Mouse (Mus musculus) lung, embryonic 14.5 days (tissue): Measurements from ENCODE around the gene Gm20388. TPM values are rescaled to one million over a fixed set of nuclear protein-coding genes. Genes with fewer than 3 reads are reported as not detected.

Experiments used
- ATAC-seq: fragments of 200-750 bp; cut with Nextera tagmentation; 2 replicates; pipeline ENCODE4 v1.8.0; 2017; ENCODE audit warnings: mild to moderate bottlenecking, moderate TSS enrichment, moderate library complexity; ENCODE audit not compliant: insufficient read depth
- DNase-seq: peaks from one replicate; pipeline ENCODE4 v3.0.0-alpha.2; 2015
- H3K27ac ChIP-seq: fragments of 300-500 bp; sonication (generic); 2 replicates; pipeline ENCODE4 v1.5.1; 2014; ENCODE audit warnings: low read depth, mild to moderate bottlenecking, moderate library complexity
- H3K27me3 ChIP-seq: fragments of 300-500 bp; sonication (generic); 2 replicates; pipeline ENCODE4 v1.6.1; 2014; ENCODE audit warnings: low read length, control low read depth; ENCODE audit not compliant: insufficient read depth
- H3K36me3 ChIP-seq: fragments of 300-500 bp; sonication (generic); 2 replicates; pipeline ENCODE4 v1.6.1; 2014; ENCODE audit warnings: control low read depth; ENCODE audit not compliant: insufficient read depth
- H3K4me1 ChIP-seq: fragments of 300-500 bp; sonication (generic); 2 replicates; pipeline ENCODE4 v1.6.1; 2014; ENCODE audit warnings: antibody characterized with exemption, control low read depth; ENCODE audit not compliant: insufficient read depth
- H3K4me2 ChIP-seq: fragments of 300-500 bp; sonication (generic); 2 replicates; pipeline ENCODE4 v1.6.1; 2014; ENCODE audit warnings: mild to moderate bottlenecking
- H3K4me3 ChIP-seq: fragments of 300-500 bp; sonication (generic); 2 replicates; pipeline ENCODE4 v1.5.1; 2014; ENCODE audit warnings: low read depth, low read length
- H3K9ac ChIP-seq: fragments of 300-500 bp; sonication (generic); 2 replicates; pipeline ENCODE4 v1.6.1; 2014
- H3K9me3 ChIP-seq: fragments of 300-500 bp; sonication (generic); 2 replicates; pipeline ENCODE4 v1.6.1; 2016; ENCODE audit warnings: low read depth, low read length, control low read depth
- CTCF ChIP-seq: IDR thresholded peaks from 2 replicates; pipeline ENCODE4 v1.5.1; 2016; ENCODE audit warnings: antibody characterized with exemption, low read depth
- WGBS: fragments of 180-500 bp; shearing (Covaris S2); extraction: QIAGEN DNeasy Blood & Tissue Kit; methylation state at CpG from one replicate; pipeline ENCODE4 v1.1.7; 2014; 5-methylcytosine and 5-hydroxymethylcytosine counted together
- polyA plus RNA-seq: library from polyadenylated mRNA; unstranded; fragments of >200 nt; fragmentation: Nextera tagmentation; extraction: Ambion mirVana; gene quantifications from 2 replicates; pipeline ENCODE4 v1.2.1, GENCODE M21; 2014

The Gm20388 gene
- polyA plus RNA-seq, 1 experiment from 2014 or later, result not detected

DNA sequence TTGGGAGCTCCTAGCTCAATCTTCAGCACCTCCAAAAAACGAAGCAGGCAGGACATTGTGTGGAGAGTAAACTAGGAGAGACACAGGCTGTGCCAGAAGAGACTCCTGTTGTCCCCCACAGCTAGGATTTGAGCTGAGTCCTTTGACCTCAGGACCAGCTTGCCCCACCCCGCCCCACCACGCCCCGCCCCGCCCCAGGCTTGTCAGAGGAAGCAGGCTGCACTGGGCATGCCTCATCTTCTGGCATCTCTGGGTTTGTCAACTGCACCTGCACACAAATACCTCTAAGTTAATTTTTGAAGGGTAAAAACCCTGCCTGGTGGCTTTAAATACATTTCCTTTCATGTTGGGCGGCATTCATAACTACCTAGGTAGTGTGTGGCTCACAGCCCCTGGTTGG, 290.7 kb downstream of the Gm20388 start:
- Histone ChIP-seq H3K4me1 (peaks cover 18% of the 10 kb centered on the region; the same call in 1 of the 2 replicates), H3K36me3 (no peaks in the 10 kb centered on the region), H3K27me3 (no peaks in the 10 kb centered on the region), H3K9ac (no peak overlapping the region), H3K4me3 (no peak overlapping the region), H3K9me3 (peaks cover 8% of the 10 kb centered on the region; the same call in 1 of the 2 replicates), H3K4me2 (no peak overlapping the region), H3K27ac (no peak overlapping the region)
- TF ChIP-seq CTCF, result no peak
- no peak for ATAC-seq
- 87% methylated on average over 6 of the region's 6 CpGs for WGBS
- no peak for DNase-seq

DNA sequence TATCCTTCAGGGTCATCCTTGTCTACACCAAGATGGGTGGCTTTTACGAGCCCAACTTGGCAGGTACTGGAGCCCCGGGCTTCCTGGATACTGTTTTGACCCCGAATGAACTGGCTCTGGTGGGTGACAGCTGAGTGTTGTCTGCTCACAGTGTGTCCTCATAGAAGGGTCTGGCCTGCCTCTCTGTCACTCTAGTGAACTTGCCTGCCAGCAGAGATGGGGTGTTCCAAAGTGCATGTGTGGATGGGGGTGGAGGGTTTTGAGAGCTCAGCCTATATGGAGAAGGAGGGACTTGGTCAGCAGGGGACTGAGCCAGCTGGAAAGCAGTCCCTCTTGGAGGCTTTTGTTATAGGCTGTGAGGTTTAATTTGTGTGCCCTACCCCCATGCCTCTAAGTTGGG, 291.9 kb downstream of the Gm20388 start:
- Histone ChIP-seq H3K4me3 (no peak overlapping the region), H3K27me3 (no peaks in the 10 kb centered on the region), H3K27ac (0 out of 2 replicates have a peak overlapping the region, but pooled peaks have one; percentile 63), H3K4me2 (no peak overlapping the region), H3K9ac (no peak overlapping the region), H3K4me1 (peaks cover 18% of the 10 kb centered on the region; the same call in 1 of the 2 replicates), H3K9me3 (peaks cover 8% of the 10 kb centered on the region; the same call in 1 of the 2 replicates), H3K36me3 (no peaks in the 10 kb centered on the region)
- ATAC-seq (peak; percentile 91), DNase-seq (peak; percentile 88)
- WGBS, result 33% methylated on average over 3 of the region's 3 CpGs
- no peak for TF ChIP-seq CTCF

DNA sequence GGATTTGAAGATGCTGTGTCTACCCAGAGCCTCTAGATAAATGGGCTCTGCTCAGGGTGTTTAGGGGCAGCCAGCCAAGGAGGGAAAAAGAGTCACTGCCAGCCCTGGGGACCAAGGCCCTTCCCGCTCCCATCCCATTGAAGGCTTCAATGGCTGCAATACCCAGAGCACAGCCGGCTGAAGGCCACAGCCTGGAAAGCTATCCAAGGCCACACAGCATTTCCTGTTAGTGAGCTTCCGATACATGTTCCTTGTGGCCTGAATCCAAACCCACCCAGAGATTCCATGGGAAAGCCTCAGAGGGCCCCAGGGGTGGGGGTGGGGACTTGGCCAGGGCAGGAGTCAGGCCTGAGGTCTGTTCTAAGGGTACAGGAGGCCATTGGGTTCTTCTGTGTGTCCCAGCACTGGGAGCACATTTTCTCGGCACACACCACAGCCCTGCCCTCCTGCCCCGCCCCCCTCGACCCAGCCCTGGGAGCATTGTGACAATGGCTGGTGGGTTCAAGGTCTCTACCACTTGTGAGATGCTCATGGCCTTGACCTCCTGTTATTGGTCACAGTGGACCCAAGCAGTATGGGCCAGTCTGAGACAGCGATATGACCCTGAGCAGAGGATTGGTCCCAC, 294.2 kb downstream of the Gm20388 start:
- WGBS, result 46% methylated on average over 7 of the region's 7 CpGs
- peaks cover 5% of the 10 kb centered on the region; the same call in 1 of the 2 replicates for H3K9me3 ChIP-seq
- no peaks in the 10 kb centered on the region for H3K27me3 ChIP-seq
- H3K4me1 ChIP-seq, result peaks cover 18% of the 10 kb centered on the region; the same call in 1 of the 2 replicates
- peak overlapping the region; percentile 47; the same call in 1 of the 2 replicates for H3K27ac ChIP-seq
- no peak for TF ChIP-seq CTCF
- no peaks in the 10 kb centered on the region for H3K36me3 ChIP-seq
- no peak overlapping the region for H3K9ac ChIP-seq
- ATAC-seq (no peak), DNase-seq (peak; percentile 81)
- H3K4me2 ChIP-seq, result no peak overlapping the region
- H3K4me3 ChIP-seq, result no peak overlapping the region

DNA sequence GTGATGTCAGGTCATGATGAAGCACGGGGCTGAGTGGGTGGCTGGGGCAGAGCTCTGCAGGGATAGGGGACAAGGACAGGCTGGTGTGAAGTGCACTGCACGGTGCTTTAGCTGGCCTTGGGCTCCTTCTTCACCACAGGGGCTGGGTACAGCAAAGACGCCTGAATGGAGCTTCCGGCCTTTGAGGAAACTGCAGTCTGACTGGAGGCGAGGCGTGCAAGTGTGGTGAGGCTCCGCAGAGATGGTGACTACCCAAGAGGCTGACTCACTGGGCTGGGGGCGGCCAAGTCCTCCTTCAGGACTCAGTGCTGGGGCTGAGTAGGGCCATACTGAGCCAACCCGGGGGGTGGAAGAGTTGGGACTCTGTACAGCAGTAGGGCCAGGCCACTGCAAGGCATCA, 295.3 kb downstream of the Gm20388 start:
- no peak for ATAC-seq
- no peak overlapping the region for H3K4me3 ChIP-seq
- H3K27me3 ChIP-seq, result no peaks in the 10 kb centered on the region
- no peak for DNase-seq
- no peak overlapping the region for H3K9ac ChIP-seq
- H3K4me1 ChIP-seq, result peaks cover 18% of the 10 kb centered on the region; the same call in 1 of the 2 replicates
- WGBS, result 73% methylated on average over 9 of the region's 9 CpGs
- TF ChIP-seq CTCF, result no peak
- no peaks in the 10 kb centered on the region for H3K9me3 ChIP-seq
- no peaks in the 10 kb centered on the region for H3K36me3 ChIP-seq
- H3K27ac ChIP-seq, result no peak overlapping the region; the same call in 1 of the 2 replicates
- H3K4me2 ChIP-seq, result no peak overlapping the region

DNA sequence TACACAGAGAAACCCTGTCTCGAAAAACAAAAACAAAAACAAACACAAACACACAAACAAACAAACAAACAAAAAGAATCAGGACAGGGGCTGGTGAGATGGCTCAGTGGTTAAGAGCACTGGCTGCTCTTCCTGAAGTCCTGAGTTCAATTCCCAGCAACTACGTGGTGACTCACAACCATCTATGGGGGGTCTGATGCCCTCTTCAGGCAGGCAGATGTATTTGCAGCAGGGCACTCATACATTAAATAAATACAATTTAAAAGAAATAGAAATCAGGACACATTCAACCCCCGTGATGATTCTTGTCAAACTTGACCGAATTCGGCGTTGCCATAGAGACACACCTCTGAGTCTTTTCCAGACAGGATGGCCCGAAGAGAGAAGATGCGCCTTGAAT, 296.7 kb downstream of the Gm20388 start:
- Histone ChIP-seq H3K27me3 (no peaks in the 10 kb centered on the region), H3K4me1 (peaks cover 22% of the 10 kb centered on the region; the same call in 1 of the 2 replicates), H3K9me3 (no peaks in the 10 kb centered on the region), H3K27ac (no peak overlapping the region), H3K9ac (no peak overlapping the region), H3K4me2 (no peak overlapping the region), H3K4me3 (no peak overlapping the region), H3K36me3 (no peaks in the 10 kb centered on the region)
- no peak for ATAC-seq
- DNase-seq, result no peak
- 84% methylated on average over 8 of the region's 8 CpGs for WGBS
- 0 out of 2 replicates have a peak, but pooled peaks have one; percentile 32 for TF ChIP-seq CTCF

DNA sequence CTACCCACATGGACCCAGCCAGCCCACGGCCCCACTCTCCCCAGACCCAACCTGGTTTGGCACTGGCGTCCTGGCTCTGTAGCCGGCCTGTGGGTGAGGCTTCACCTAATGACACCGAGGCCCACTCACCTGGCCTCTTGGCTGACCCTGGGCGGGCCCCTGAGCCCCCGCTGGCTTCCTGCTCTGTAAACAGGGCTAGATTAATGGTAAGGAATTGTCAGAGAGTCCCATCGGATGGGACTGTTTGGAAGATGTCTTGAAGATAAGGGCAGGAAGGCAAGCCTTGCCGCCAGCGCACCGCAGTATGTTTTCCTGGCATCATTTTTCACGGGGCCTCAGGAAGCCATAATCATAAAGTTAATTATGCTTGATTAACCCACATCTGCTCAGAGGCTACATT, 297.5 kb downstream of the Gm20388 start:
- no peak for TF ChIP-seq CTCF
- Histone ChIP-seq H3K4me1 (peaks cover 21% of the 10 kb centered on the region; the same call in 1 of the 2 replicates), H3K4me3 (no peak overlapping the region), H3K9ac (no peak overlapping the region), H3K27ac (no peak overlapping the region), H3K36me3 (no peaks in the 10 kb centered on the region), H3K9me3 (no peaks in the 10 kb centered on the region), H3K27me3 (no peaks in the 10 kb centered on the region), H3K4me2 (no peak overlapping the region)
- ATAC-seq (no peak), DNase-seq (no peak)
- 31% methylated on average over 11 of the region's 11 CpGs for WGBS

DNA sequence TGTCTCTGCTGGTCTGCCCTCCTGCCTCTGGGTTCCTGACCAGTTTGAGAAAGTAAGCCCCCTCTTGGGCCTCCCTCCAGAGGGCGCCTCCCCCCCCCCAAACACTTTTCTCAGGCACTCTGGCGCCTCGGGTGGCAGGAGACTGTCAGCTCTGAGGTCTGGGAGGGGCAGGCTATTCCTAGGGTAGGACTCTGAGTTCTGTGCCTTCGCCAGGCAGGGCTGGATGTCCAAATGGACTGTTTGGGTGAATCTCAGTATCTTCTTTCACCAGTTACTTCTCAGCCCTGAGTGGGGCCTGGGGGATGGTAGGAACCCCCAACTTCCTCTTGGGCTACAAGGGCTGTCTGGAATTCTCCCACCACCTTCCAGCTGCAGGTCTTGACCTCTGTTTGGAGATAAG, 300.7 kb downstream of the Gm20388 start:
- Histone ChIP-seq H3K4me1 (peaks cover 12% of the 10 kb centered on the region), H3K4me2 (no peak overlapping the region), H3K9ac (no peak overlapping the region), H3K27ac (no peak overlapping the region), H3K9me3 (no peaks in the 10 kb centered on the region), H3K36me3 (no peaks in the 10 kb centered on the region), H3K27me3 (no peaks in the 10 kb centered on the region), H3K4me3 (no peak overlapping the region)
- DNase-seq (peak; percentile 61), ATAC-seq (peak; percentile 19; the same call in 1 of the 2 replicates)
- WGBS, result 4% methylated on average over 4 of the region's 4 CpGs
- TF ChIP-seq CTCF, result peak; percentile 55
